Mouse (Mus musculus): ENCODE measurements at regions not wholly inside any gene's neighbourhood (a gene's known extent, or its start where the extent isn't known, plus 50 kb on each side); places are given as distances from the start of the nearest gene placed in this dataset.

- no peak for TF ChIP-seq POLR2A (IDR thresholded peaks at IDR 0.05; ENCODE audit: low read depth, low read length)
- TF ChIP-seq CTCF (conservative IDR thresholded peaks at IDR 0.05; ENCODE audit: insufficient read depth, insufficient read length, low read depth, low read length), result no peak
- H3K27ac ChIP-seq (ENCODE audit: insufficient read depth, low read depth, low read length), result no peak overlapping the region
- no peaks in the 10 kb centered on the region for H3K36me3 ChIP-seq (ENCODE audit: control insufficient read depth, insufficient read depth, low read length)
- H3K4me3 ChIP-seq (ENCODE audit: insufficient read depth, low read depth, low read length), result no peak overlapping the region
- H3K4me1 ChIP-seq (ENCODE audit: control insufficient read depth, insufficient read depth, low read length), result no peaks in the 10 kb centered on the region
- 93% methylated on average over 3 of the region's 3 CpGs for WGBS
- no peaks in the 10 kb centered on the region; the same call in 1 of the 2 replicates for H3K27me3 ChIP-seq (replicated peaks; ENCODE audit: control insufficient read depth, insufficient read depth, low read length)
- no peak for DNase-seq
These were observed 170.8 kb downstream of the Cd47 start for GRCm38 (mm10) chr16:49971141-49971555.

- H3K36me3 ChIP-seq (ENCODE audit: control insufficient read depth, insufficient read depth, low read length), result no peaks in the 10 kb centered on the region
- DNase-seq, result no peak
- no peak for TF ChIP-seq POLR2A (IDR thresholded peaks at IDR 0.05; ENCODE audit: low read depth, low read length)
- no peak for TF ChIP-seq CTCF (conservative IDR thresholded peaks at IDR 0.05; ENCODE audit: insufficient read depth, insufficient read length, low read depth, low read length)
- H3K4me1 ChIP-seq (ENCODE audit: control insufficient read depth, insufficient read depth, low read length), result no peaks in the 10 kb centered on the region
- 93% methylated on average over 2 of the region's 2 CpGs for WGBS
- H3K27me3 ChIP-seq (replicated peaks; ENCODE audit: control insufficient read depth, insufficient read depth, low read length), result no peaks in the 10 kb centered on the region; the same call in 1 of the 2 replicates
- H3K4me3 ChIP-seq (ENCODE audit: insufficient read depth, low read depth, low read length), result no peak overlapping the region
- H3K27ac ChIP-seq (ENCODE audit: insufficient read depth, low read depth, low read length), result no peak overlapping the region
These were observed 176.9 kb downstream of the Cd47 start for GRCm38 (mm10) chr16:49977276-49977675.

GRCm38 (mm10) chr16:49979426-49979940, 179.2 kb downstream of the Cd47 start:
- Histone ChIP-seq H3K4me3 (ENCODE audit: insufficient read depth, low read depth, low read length) (no peak overlapping the region), H3K36me3 (ENCODE audit: control insufficient read depth, insufficient read depth, low read length) (no peaks in the 10 kb centered on the region), H3K4me1 (ENCODE audit: control insufficient read depth, insufficient read depth, low read length) (no peaks in the 10 kb centered on the region), H3K27ac (ENCODE audit: insufficient read depth, low read depth, low read length) (no peak overlapping the region), H3K27me3 (replicated peaks; ENCODE audit: control insufficient read depth, insufficient read depth, low read length) (no peaks in the 10 kb centered on the region; the same call in 1 of the 2 replicates)
- no peak for DNase-seq
- 93% methylated on average over 4 of the region's 4 CpGs for WGBS
- TF ChIP-seq CTCF (conservative IDR thresholded peaks at IDR 0.05; ENCODE audit: insufficient read depth, insufficient read length, low read depth, low read length) (no peak), POLR2A (IDR thresholded peaks at IDR 0.05; ENCODE audit: low read depth, low read length) (no peak)

- no peak overlapping the region for H3K27ac ChIP-seq (ENCODE audit: insufficient read depth, low read depth, low read length)
- TF ChIP-seq POLR2A (IDR thresholded peaks at IDR 0.05; ENCODE audit: low read depth, low read length) (no peak), CTCF (conservative IDR thresholded peaks at IDR 0.05; ENCODE audit: insufficient read depth, insufficient read length, low read depth, low read length) (no peak)
- DNase-seq, result no peak
- no peaks in the 10 kb centered on the region for H3K4me1 ChIP-seq (ENCODE audit: control insufficient read depth, insufficient read depth, low read length)
- H3K36me3 ChIP-seq (ENCODE audit: control insufficient read depth, insufficient read depth, low read length), result no peaks in the 10 kb centered on the region
- WGBS, result 91% methylated on average over 10 of the region's 10 CpGs
- H3K4me3 ChIP-seq (ENCODE audit: insufficient read depth, low read depth, low read length), result no peak overlapping the region
- H3K27me3 ChIP-seq (replicated peaks; ENCODE audit: control insufficient read depth, insufficient read depth, low read length), result no peaks in the 10 kb centered on the region; the same call in 1 of the 2 replicates
These were observed 179.9 kb downstream of the Cd47 start for GRCm38 (mm10) chr16:49980178-49980646.

- DNase-seq, result no peak
- Histone ChIP-seq H3K4me1 (ENCODE audit: control insufficient read depth, insufficient read depth, low read length) (no peaks in the 10 kb centered on the region), H3K4me3 (ENCODE audit: insufficient read depth, low read depth, low read length) (no peak overlapping the region), H3K27me3 (replicated peaks; ENCODE audit: control insufficient read depth, insufficient read depth, low read length) (no peaks in the 10 kb centered on the region), H3K27ac (ENCODE audit: insufficient read depth, low read depth, low read length) (no peak overlapping the region), H3K36me3 (ENCODE audit: control insufficient read depth, insufficient read depth, low read length) (no peaks in the 10 kb centered on the region)
- no peak for TF ChIP-seq POLR2A (IDR thresholded peaks at IDR 0.05; ENCODE audit: low read depth, low read length)
- no peak for TF ChIP-seq CTCF (conservative IDR thresholded peaks at IDR 0.05; ENCODE audit: insufficient read depth, insufficient read length, low read depth, low read length)
- 79% methylated on average over 4 of the region's 4 CpGs for WGBS
These were observed 181.8 kb downstream of the Cd47 start for GRCm38 (mm10) chr16:49982180-49982579.

- peak; percentile 35 for DNase-seq
- Histone ChIP-seq H3K36me3 (ENCODE audit: control insufficient read depth, insufficient read depth, low read length) (no peaks in the 10 kb centered on the region), H3K27ac (ENCODE audit: insufficient read depth, low read depth, low read length) (no peak overlapping the region), H3K27me3 (replicated peaks; ENCODE audit: control insufficient read depth, insufficient read depth, low read length) (no peaks in the 10 kb centered on the region), H3K4me1 (ENCODE audit: control insufficient read depth, insufficient read depth, low read length) (no peaks in the 10 kb centered on the region), H3K4me3 (ENCODE audit: insufficient read depth, low read depth, low read length) (no peak overlapping the region)
- no peak for TF ChIP-seq POLR2A (IDR thresholded peaks at IDR 0.05; ENCODE audit: low read depth, low read length)
- no peak for TF ChIP-seq CTCF (conservative IDR thresholded peaks at IDR 0.05; ENCODE audit: insufficient read depth, insufficient read length, low read depth, low read length)
- WGBS, result 41% methylated on average over 14 of the region's 14 CpGs
These were observed 185.0 kb downstream of the Cd47 start for GRCm38 (mm10) chr16:49985082-49986076.

GRCm38 (mm10) chr16:49986954-49987353, 186.6 kb downstream of the Cd47 start:
- Histone ChIP-seq H3K36me3 (ENCODE audit: control insufficient read depth, insufficient read depth, low read length) (no peaks in the 10 kb centered on the region), H3K27me3 (replicated peaks; ENCODE audit: control insufficient read depth, insufficient read depth, low read length) (no peaks in the 10 kb centered on the region), H3K27ac (ENCODE audit: insufficient read depth, low read depth, low read length) (no peak overlapping the region), H3K4me1 (ENCODE audit: control insufficient read depth, insufficient read depth, low read length) (no peaks in the 10 kb centered on the region), H3K4me3 (ENCODE audit: insufficient read depth, low read depth, low read length) (no peak overlapping the region)
- no peak for TF ChIP-seq POLR2A (IDR thresholded peaks at IDR 0.05; ENCODE audit: low read depth, low read length)
- no peak for TF ChIP-seq CTCF (conservative IDR thresholded peaks at IDR 0.05; ENCODE audit: insufficient read depth, insufficient read length, low read depth, low read length)
- 56% methylated on average over 6 of the region's 6 CpGs for WGBS
- DNase-seq, result no peak
